Mouse (Mus musculus): ENCODE results near the gene Cbx6.

The Cbx6 gene

GRCm38 (mm10) chr15:79834130-79834880, at the start of gene Cbx6, which contains the start of gene Npcd:
TSS of gene Cbx6 (minus strand) at chr15:79834688.
TSS of gene Npcd (minus strand) at chr15:79834237.
- DNase-seq (ENCODE audit: extremely low spot score, low read depth, low spot score), result peak; percentile 72

DNA sequence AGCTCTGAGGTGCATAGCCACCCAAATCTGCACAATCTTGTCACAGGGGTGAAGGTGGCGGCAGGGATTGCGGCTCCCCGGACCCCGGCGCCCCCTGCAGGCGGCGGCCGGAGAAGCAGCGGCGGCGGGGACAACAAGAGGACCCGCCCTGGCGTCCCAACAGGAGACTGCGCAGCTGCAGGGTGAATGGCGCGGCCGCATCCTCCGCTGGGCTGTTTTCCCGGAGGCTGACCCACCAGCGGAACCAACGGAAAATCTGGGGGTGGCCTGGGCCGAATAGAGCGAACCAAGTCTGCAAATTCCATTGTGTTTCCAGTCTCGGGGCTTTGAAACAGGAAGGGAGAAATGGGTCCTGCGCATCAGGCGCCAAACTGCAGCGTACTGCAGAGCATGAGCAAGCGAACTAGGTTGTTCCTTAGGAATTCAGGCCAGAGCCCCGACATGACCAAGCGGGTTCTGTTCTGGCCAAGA, 48.9 kb upstream of the Cbx6 start:
- no peak for DNase-seq (ENCODE audit: extremely low spot score, low read depth, low spot score)

- no peak for DNase-seq (ENCODE audit: extremely low spot score, low read depth, low spot score)
These were observed 48.3 kb upstream of the Cbx6 start for GRCm38 (mm10) chr15:79882623-79883267.

- no peak for DNase-seq (ENCODE audit: extremely low spot score, low read depth, low spot score)
These were observed 46.0 kb upstream of the Cbx6 start for GRCm38 (mm10) chr15:79880477-79880876.

DNA sequence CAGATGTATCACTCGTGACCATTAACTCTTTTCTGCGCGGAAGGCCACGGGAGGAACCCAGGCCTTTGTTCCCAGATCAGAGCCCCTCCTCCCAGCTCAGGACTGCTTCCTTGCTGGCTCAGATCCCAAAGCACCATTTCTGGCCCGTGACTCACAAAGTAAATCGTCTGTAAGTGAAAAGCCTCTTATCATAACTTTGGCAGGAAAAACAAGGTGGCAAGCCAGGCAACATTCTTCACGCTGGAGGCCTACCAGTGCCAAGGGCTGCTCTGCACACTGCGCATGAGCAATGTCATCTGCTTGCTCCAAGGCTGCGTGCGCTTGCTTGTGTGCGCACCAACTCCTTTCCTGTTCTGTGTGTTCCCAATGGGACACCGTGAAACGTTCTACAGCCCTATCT, 44.8 kb upstream of the Cbx6 start:
- DNase-seq (ENCODE audit: extremely low spot score, low read depth, low spot score), result no peak

- no peak for DNase-seq (ENCODE audit: extremely low spot score, low read depth, low spot score)
These were observed 44.2 kb upstream of the Cbx6 start for GRCm38 (mm10) chr15:79878725-79879136.

- no peak for DNase-seq (ENCODE audit: extremely low spot score, low read depth, low spot score)
These were observed 40.9 kb upstream of the Cbx6 start for GRCm38 (mm10) chr15:79875261-79875995.

DNA sequence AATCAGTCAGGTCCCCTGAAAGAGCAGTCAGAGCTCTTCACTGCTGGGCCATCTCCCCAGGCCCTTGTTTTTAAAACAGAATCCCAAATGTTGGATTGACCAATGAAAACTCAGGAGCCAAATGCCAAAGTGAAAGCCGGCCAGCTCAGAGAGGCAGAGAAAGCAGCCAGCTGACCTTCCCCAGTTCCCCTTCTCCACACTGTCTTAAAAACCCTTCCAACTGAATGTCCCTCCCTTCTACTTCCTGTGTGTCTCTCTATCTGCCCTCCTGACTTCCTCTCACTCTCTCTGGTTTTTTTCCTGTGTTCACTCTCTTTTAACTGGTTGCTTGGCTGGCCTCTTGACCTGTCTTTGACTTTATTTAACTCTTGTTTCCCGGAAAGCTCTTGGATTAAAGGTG, 39.5 kb upstream of the Cbx6 start:
- no peak for DNase-seq (ENCODE audit: extremely low spot score, low read depth, low spot score)

GRCm38 (mm10) chr15:79873545-79873944, 39.1 kb upstream of the Cbx6 start:
- DNase-seq (ENCODE audit: extremely low spot score, low read depth, low spot score), result no peak

GRCm38 (mm10) chr15:79867260-79868002, 32.9 kb upstream of the Cbx6 start:
- DNase-seq (ENCODE audit: extremely low spot score, low read depth, low spot score), result no peak

- DNase-seq (ENCODE audit: extremely low spot score, low read depth, low spot score), result no peak
These were observed 25.3 kb upstream of the Cbx6 start for GRCm38 (mm10) chr15:79859821-79860220.

GRCm38 (mm10) chr15:79858979-79859378, 24.5 kb upstream of the Cbx6 start:
- DNase-seq (ENCODE audit: extremely low spot score, low read depth, low spot score), result no peak

DNA sequence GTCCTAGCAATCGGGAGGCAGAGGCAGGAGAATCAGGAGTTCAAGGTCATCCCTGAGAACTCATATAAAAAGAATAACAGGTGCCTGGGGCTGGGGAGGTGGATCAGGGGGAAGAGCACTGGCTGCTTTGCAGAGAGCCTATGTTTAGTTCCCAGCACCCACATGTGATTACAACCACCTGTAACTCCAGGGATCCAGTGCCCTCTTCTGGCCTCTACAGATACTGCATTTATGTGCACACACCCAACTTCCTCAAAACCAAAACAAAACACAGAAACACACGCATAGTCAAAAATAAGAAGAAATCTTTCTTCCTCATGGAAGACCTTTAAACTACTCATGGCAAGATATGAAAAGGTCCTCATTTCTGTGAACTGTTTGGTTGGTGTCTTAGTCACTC, 15.7 kb upstream of the Cbx6 start:
- DNase-seq (ENCODE audit: extremely low spot score, low read depth, low spot score), result no peak

DNA sequence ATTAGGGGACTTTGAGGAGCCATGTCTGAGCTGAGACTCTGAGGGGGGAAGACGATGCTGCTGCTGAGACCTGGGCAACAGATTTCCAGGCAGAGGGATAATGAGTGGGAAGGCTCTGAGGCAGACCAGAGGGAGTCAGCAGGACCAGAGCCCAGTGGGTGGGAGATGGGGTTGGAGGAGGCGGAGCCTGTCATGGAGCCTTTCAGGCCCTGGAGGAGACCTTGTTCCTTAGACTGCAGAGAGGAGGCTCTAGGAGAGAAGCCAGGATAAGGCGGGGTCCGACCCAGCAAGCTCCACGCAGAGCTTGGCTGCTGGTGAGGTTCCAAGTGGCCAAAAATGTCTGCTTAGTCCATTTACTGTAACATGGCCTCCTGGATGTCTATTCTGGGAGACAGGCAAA, 12.6 kb upstream of the Cbx6 start:
- DNase-seq (ENCODE audit: extremely low spot score, low read depth, low spot score), result no peak

DNA sequence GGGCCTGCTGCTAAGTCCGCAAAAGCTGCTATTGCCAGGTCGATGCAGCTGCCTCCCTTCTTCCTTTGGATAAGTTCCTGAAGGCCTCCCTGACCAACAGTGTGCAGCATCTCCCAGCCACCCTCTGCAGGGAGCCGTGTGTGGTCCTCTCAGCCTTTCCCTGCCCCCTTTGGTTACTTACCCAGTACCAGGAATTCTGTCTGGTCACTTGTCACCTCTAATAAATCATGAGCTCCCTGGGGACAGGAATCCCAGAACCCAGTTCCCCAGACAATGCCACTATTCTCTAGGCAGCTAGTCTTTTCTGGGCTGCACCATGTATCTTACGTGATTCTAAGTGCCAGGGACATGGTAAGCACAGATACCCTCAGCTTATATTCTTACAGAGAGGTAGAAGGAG, 11.5 kb upstream of the Cbx6 start:
- DNase-seq (ENCODE audit: extremely low spot score, low read depth, low spot score), result no peak

- DNase-seq (ENCODE audit: extremely low spot score, low read depth, low spot score), result no peak
These were observed 8.5 kb upstream of the Cbx6 start for GRCm38 (mm10) chr15:79842985-79843384.

DNA sequence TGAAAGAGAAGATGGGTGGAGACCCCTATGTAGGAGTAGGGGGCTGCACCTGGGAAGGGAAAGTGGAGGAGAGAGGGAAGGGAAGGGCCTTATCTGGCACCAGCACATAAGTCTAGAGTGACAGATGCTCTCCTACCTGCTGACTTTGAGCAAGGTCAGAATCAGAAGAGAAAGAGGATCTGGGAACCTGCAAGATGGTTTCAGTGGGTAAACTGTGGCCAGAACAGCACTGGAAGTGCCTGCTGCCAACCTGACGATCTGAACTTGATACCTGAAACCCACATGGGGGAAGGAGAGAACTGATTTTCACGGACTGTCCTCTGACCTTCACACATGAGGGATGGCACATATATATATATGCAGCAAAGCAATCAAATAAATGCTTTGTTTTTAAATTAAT, 5.8 kb upstream of the Cbx6 start:
- DNase-seq (ENCODE audit: extremely low spot score, low read depth, low spot score), result no peak

DNA sequence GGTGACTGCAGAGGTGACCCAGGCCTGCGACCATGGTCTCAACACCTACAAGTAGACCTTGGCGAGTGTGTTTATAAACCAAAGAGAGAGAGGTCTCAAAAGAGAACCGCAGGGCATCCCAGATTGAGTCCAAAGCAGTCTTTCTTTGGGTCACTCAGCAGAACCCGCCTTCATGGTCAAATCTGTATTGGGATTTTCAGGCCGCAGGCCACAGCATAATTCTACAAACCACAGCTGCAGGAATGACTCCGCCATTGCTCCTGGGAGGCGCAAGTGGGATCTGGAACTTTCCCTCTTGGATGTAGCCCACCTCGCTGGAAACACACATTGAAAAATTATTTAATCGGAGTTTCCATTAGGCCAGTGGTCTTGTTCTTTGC, 383 bp upstream of the Cbx6 start:
- DNase-seq (ENCODE audit: extremely low spot score, low read depth, low spot score), result no peak

DNA sequence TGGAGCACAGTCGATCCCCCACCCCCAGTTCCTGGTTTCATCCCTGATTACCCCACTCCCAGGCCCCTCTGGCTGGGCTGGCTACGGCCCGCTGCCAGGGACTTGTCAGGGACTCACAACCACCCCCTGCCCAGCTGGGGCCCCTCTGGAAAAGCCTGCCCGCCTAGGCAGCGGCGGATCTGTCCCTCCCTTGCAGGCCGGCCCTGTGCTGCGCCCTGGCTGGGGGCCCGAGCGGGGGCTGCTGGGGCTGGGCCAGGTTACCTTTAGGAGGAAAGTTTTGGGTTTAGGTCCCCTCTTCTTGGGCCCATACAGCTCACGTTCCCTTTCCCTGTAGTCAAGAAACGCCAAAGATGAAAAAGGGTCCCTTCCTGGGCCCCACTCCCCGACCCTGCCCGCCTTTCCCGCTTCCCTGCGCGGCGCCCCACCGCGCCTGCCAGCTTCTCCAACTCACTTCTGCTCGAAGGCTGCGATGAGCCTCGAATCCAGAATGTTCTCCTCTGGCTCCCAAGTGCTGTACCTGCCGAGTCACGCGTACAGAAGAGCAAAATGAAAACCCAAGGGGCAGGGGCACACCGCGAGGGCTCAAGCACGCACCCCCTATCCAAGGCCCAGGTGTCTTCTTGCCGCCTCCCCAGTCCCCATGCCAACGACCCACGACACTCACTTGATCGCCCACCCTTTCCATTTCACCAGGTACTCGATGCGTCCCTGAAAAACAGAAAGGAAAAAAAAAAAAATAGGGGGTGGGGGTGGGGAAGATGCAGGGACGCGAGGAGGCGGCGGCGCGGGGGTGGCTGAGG, 1.0 kb downstream of the Cbx6 start:
- no peak for DNase-seq (ENCODE audit: extremely low spot score, low read depth, low spot score)

Data from hindlimb bud, embryonic 11.5 days (tissue).